Mouse (Mus musculus) liver, postnatal 0 days (tissue): Measurements from ENCODE around the gene Fhit.

Experiments
- CTCF ChIP-seq: sonication (generic); IDR thresholded peaks from 2 replicates; pipeline ENCODE4 v1.5.1; 2016; ENCODE audit warnings: antibody characterized with exemption, low read depth
- EP300 ChIP-seq: IDR thresholded peaks from 2 replicates; pipeline ENCODE4 v1.6.1; 2016; ENCODE audit warnings: antibody characterized with exemption, low read depth, mild to moderate bottlenecking

GRCm38 (mm10) chr14:10658219-10658618, 503.6 kb downstream of the Fhit start:
- TF ChIP-seq CTCF (no peak), EP300 (no peak)
